Mouse (Mus musculus): ENCODE measurements around the gene Enox1.

DNA sequence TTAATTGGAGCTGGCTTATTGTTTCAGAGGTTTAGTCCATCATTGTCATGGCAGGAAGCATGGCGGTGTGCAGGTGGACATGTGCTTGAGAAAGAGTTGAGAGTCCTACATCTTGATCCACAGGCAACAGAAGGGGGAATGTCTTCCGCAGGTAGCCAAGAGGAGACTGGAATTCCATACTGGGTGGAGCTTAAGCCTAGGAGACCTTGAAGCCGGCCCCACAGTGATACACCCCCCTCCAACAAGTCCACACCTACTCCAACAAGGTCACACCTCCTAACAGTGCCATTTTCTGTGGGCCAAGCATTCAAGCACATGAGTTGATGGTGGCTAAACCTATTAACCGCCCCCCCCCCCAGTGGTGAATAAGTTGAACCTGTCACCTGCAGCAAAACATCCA, 533.3 kb downstream of the Enox1 start:
- TF ChIP-seq POLR2A (IDR thresholded peaks at IDR 0.05; ENCODE audit: borderline replicate concordance, extremely low read depth, low read depth, low read length): no peak
- no peak for TF ChIP-seq CTCF (IDR thresholded peaks at IDR 0.05; ENCODE audit: insufficient read depth, low read length)
